15 mouse cellular contexts compared by ENCODE assay signal in the genomic region with DNA sequence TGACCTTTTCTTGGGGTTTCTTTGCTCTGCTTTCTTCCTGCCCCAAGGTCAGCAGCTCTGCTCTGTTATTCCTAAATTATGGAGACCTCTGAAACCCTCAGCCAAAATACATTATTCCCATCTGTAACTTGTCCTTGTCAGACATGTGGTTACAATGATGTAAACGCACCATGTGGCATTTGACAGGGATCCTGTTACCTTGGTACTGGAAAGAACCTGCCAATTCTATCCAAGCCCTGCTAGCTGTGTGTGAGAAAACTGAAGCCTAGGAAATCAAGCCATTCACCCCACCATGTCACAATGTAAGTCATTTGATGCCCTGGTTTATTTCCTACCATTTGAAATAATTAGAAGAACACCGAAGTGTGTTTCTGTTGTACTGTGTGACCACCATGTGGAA.
"Had no signal": no experiment of that assay in that cellular context is flagged by ENCODE, and none has a peak within 500 bp of the region (broad histone marks: within the 10 kb centered on the region; RNA-seq: fewer than 3 reads in every experiment).

No protein-coding gene starts in this region.

- H3K4me2 ChIP-seq: neural tube, embryonic 15.5 days; stomach, embryonic 15.5 days had no signal

- H3K27ac ChIP-seq: neural tube, embryonic 15.5 days; stomach, embryonic 15.5 days; stomach, postnatal 0 days had no signal

- H3K4me3 ChIP-seq: neural tube, embryonic 15.5 days; stomach, embryonic 15.5 days had no signal

- H3K27me3 ChIP-seq: neural tube, embryonic 15.5 days; stomach, embryonic 15.5 days had no signal

- H3K36me3 ChIP-seq: neural tube, embryonic 15.5 days; stomach, embryonic 15.5 days had no signal

- DNase-seq: retina, postnatal 1 day; right cerebral cortex, adult 18-20 months; right cerebral cortex, postnatal 14 days; right cerebral cortex, postnatal 25 days; right cerebral cortex, postnatal 4 days; spleen, adult 18-20 months; thymus, adult 18-20 months; thymus, adult 2 months; thymus, postnatal 14 days; thymus, postnatal 25 days; thymus, postnatal 36 days; thymus, postnatal 4 days had no signal

- H3K9ac ChIP-seq: neural tube, embryonic 15.5 days; stomach, embryonic 15.5 days had no signal

- H3K9me3 ChIP-seq: neural tube, embryonic 15.5 days; stomach, embryonic 15.5 days had no signal

- H3K4me1 ChIP-seq: neural tube, embryonic 15.5 days had no signal
